20 mouse cellular contexts compared by ENCODE assay signal in the genomic region with DNA sequence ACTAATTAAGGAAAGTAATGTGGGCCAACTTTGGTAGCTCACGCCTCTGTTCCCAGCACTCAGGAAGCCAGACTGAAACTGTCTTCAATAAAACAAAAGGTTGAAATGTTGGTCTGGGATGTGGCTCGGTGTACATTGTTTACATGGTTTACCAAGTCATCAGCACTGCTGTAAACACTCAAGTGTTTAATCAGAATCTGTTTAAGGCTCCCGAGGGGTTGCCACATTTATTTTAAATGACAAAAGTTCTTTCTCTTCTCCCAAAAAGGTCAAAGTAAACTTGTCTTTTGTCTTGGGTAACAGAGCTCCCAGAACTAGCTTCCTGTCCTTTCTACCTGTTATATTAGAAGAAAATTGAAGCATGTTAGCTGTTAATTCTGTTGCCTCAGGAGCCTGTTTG. TPM values are rescaled to one million over a fixed set of nuclear protein-coding genes. Genes with fewer than 3 reads are reported as not detected.
"Had no signal": no experiment of that assay in that cellular context is flagged by ENCODE, and none has a peak within 500 bp of the region (broad histone marks: within the 10 kb centered on the region; RNA-seq: fewer than 3 reads in every experiment).

No protein-coding gene starts in this region.

- H3K4me3 ChIP-seq: lung, embryonic 15.5 days; midbrain, embryonic 10.5 days; midbrain, embryonic 12.5 days; myocyte; neural tube, embryonic 13.5 days; neural tube, embryonic 15.5 days had no signal

- H3K4me1 ChIP-seq: lung, embryonic 15.5 days; midbrain, embryonic 10.5 days; midbrain, embryonic 12.5 days; neural tube, embryonic 13.5 days; neural tube, embryonic 15.5 days had no signal

- H3K27me3 ChIP-seq: lung, embryonic 15.5 days; midbrain, embryonic 12.5 days; neural tube, embryonic 13.5 days; neural tube, embryonic 15.5 days had no signal

- DNase-seq: liver, postnatal 0 days; lung, adult 2 months; lung, postnatal 14 days; lung, postnatal 36 days; midbrain, embryonic 14.5 days; retina, postnatal 1 day; right cerebral cortex, adult 18-20 months; right cerebral cortex, postnatal 25 days; right cerebral cortex, postnatal 4 days; spleen, adult 18-20 months; thymus, adult 18-20 months; thymus, postnatal 14 days; thymus, postnatal 36 days had no signal

- H3K9me3 ChIP-seq: lung, embryonic 15.5 days; midbrain, embryonic 10.5 days; midbrain, embryonic 12.5 days; neural tube, embryonic 13.5 days; neural tube, embryonic 15.5 days had no signal

- H3K27ac ChIP-seq: lung, embryonic 15.5 days; macrophage; midbrain, embryonic 10.5 days; midbrain, embryonic 12.5 days; neural tube, embryonic 13.5 days; neural tube, embryonic 15.5 days had no signal

- H3K9ac ChIP-seq: liver, postnatal 0 days; lung, embryonic 15.5 days; midbrain, embryonic 12.5 days; neural tube, embryonic 13.5 days; neural tube, embryonic 15.5 days had no signal

RNA-seq across cellular contexts. Expression of gene Itpka, which starts 34.5 kb away (rescaled TPM):
- polyA plus RNA-seq: macrophage had no signal

RNA-seq across cellular contexts. Expression of gene Ltk, which starts 52.6 kb away (rescaled TPM):
- polyA plus RNA-seq: macrophage; midbrain, embryonic 10.5 days; myocyte had no signal
